ENCODE assay signal across 14 mouse cellular contexts in genomic region chr5:75900231-75900920, GRCm38 (mm10).
DNase-seq lines count a peak whose midpoint lies in the region; ATAC-seq and TF ChIP-seq lines count a peak whose summit lies in the region.
"Had no signal": no experiment of that assay in that cellular context is flagged by ENCODE, and none has a peak within 500 bp of the region (broad histone marks: within the 10 kb centered on the region; RNA-seq: fewer than 3 reads in every experiment).

No protein-coding gene starts in this region.

- no peaks in the 10 kb centered on the region for H3K36me3 ChIP-seq in stomach, embryonic 16.5 days (ENCODE audit: control insufficient read depth, insufficient read depth, low read length)
- H3K36me3 ChIP-seq in stomach, postnatal 0 days (ENCODE audit: control insufficient read depth, insufficient read depth, low read length) = no peaks in the 10 kb centered on the region
- no peaks in the 10 kb centered on the region for H3K36me3 ChIP-seq in kidney, embryonic 16.5 days (ENCODE audit: insufficient read depth, low read length)
- H3K36me3 ChIP-seq: embryonic facial prominence, embryonic 15.5 days; G1E; hindbrain, embryonic 12.5 days; limb, embryonic 13.5 days had no signal

- H3K27ac ChIP-seq in stomach, embryonic 16.5 days (ENCODE audit: low read length) = peak overlapping the region; percentile 1
- H3K27ac ChIP-seq in stomach, postnatal 0 days (replicated peaks) = no peak overlapping the region
- peak overlapping the region; percentile 1; the same call in 1 of the 2 replicates for H3K27ac ChIP-seq in kidney, embryonic 16.5 days (ENCODE audit: low read length)
- H3K27ac ChIP-seq: embryonic facial prominence, embryonic 15.5 days; hindbrain, embryonic 12.5 days; limb, embryonic 13.5 days had no signal

- no peaks in the 10 kb centered on the region for H3K9me3 ChIP-seq in stomach, embryonic 16.5 days (replicated peaks; ENCODE audit: control insufficient read depth, low read length)
- no peaks in the 10 kb centered on the region for H3K9me3 ChIP-seq in stomach, postnatal 0 days (ENCODE audit: control insufficient read depth, low read length)
- H3K9me3 ChIP-seq in kidney, embryonic 16.5 days (ENCODE audit: low read length) = no peaks in the 10 kb centered on the region
- H3K9me3 ChIP-seq: embryonic facial prominence, embryonic 15.5 days; G1E; hindbrain, embryonic 12.5 days; limb, embryonic 13.5 days had no signal

- no peak for TF ChIP-seq EP300 in stomach, postnatal 0 days (optimal IDR thresholded peaks at IDR 0.05)

- WGBS in stomach, embryonic 16.5 days = 35% methylated on average over 16 of the region's 16 CpGs
- 34% methylated on average over 16 of the region's 16 CpGs for WGBS in stomach, postnatal 0 days
- WGBS in kidney, embryonic 16.5 days = 41% methylated on average over 16 of the region's 16 CpGs

- no peaks in the 10 kb centered on the region for H3K27me3 ChIP-seq in stomach, embryonic 16.5 days (ENCODE audit: control insufficient read depth, insufficient read depth, low read length)
- H3K27me3 ChIP-seq in stomach, postnatal 0 days (ENCODE audit: control insufficient read depth, insufficient read depth, low read length) = no peaks in the 10 kb centered on the region
- H3K27me3 ChIP-seq in kidney, embryonic 16.5 days (ENCODE audit: insufficient read depth, low read length) = no peaks in the 10 kb centered on the region
- H3K27me3 ChIP-seq: hindbrain, embryonic 12.5 days; limb, embryonic 13.5 days had no signal

- no peak overlapping the region for H3K4me2 ChIP-seq in stomach, embryonic 16.5 days (ENCODE audit: low read depth, low read length)
- no peak overlapping the region for H3K4me2 ChIP-seq in stomach, postnatal 0 days (replicated peaks; ENCODE audit: low read depth)
- no peak overlapping the region for H3K4me2 ChIP-seq in kidney, embryonic 16.5 days (replicated peaks; ENCODE audit: low read depth, low read length)
- H3K4me2 ChIP-seq: embryonic facial prominence, embryonic 15.5 days; hindbrain, embryonic 12.5 days; limb, embryonic 13.5 days had no signal

- no peak for ATAC-seq in stomach, embryonic 16.5 days (ENCODE audit: insufficient read depth, low FRiP score)
- no peak for ATAC-seq in stomach, postnatal 0 days (ENCODE audit: low FRiP score, low TSS enrichment)
- ATAC-seq in kidney, embryonic 16.5 days (ENCODE audit: low FRiP score, low TSS enrichment) = 0 out of 2 replicates have a peak, but pooled peaks have one; percentile 49

- no peaks in the 10 kb centered on the region for H3K4me1 ChIP-seq in stomach, embryonic 16.5 days (ENCODE audit: control insufficient read depth, insufficient read depth, low read length)
- no peaks in the 10 kb centered on the region for H3K4me1 ChIP-seq in stomach, postnatal 0 days (replicated peaks; ENCODE audit: control insufficient read depth, insufficient read depth)
- H3K4me1 ChIP-seq in kidney, embryonic 16.5 days (ENCODE audit: insufficient read depth, low read length) = peaks cover 12% of the 10 kb centered on the region

- DNase-seq in adrenal gland, adult 8-10 months = peak; percentile 39
- DNase-seq in adrenal gland, adult 18-20 months (ENCODE audit: low spot score in 2 of 2) = no peak
- DNase-seq in stomach, postnatal 0 days (ENCODE audit: low spot score) = no peak
- peak; percentile 36 for DNase-seq in yolk sac, embryonic 10.5 days (ENCODE audit: low spot score)
- DNase-seq in cerebellum, postnatal 4 days (ENCODE audit: low spot score in 2 of 2) = no peak
- DNase-seq in urinary bladder, postnatal 10 days (ENCODE audit: low spot score) = no peak
- DNase-seq: cerebellum, adult 2 months; right cerebral cortex, postnatal 4 days had no signal

- TF ChIP-seq CTCF in stomach, postnatal 0 days (IDR thresholded peaks at IDR 0.05; ENCODE audit: low read depth) = no peak

- H3K9ac ChIP-seq in stomach, embryonic 16.5 days (ENCODE audit: low read length) = no peak overlapping the region
- no peak overlapping the region for H3K9ac ChIP-seq in stomach, postnatal 0 days (ENCODE audit: low read length)
- no peak overlapping the region for H3K9ac ChIP-seq in kidney, embryonic 16.5 days (replicated peaks; ENCODE audit: low read length)
- H3K9ac ChIP-seq: embryonic facial prominence, embryonic 15.5 days; hindbrain, embryonic 12.5 days; limb, embryonic 13.5 days had no signal

- no peak overlapping the region for H3K4me3 ChIP-seq in stomach, embryonic 16.5 days (replicated peaks; ENCODE audit: low read length)
- H3K4me3 ChIP-seq in stomach, postnatal 0 days (ENCODE audit: low read depth, low read length) = no peak overlapping the region
- H3K4me3 ChIP-seq in kidney, embryonic 16.5 days (ENCODE audit: low read length) = no peak overlapping the region
- H3K4me3 ChIP-seq: embryonic facial prominence, embryonic 15.5 days; hindbrain, embryonic 12.5 days; limb, embryonic 13.5 days had no signal

Comparison
In these comparisons a context has a peak if more than half of its experiments do, and no peak if none do; other contexts are left out.
1. DNase-seq: peak in adrenal gland, adult 8-10 months (single experiment) and yolk sac, embryonic 10.5 days (single experiment); none in adrenal gland, adult 18-20 months (0 of 2), stomach, postnatal 0 days (single experiment), cerebellum, postnatal 4 days (0 of 2) and urinary bladder, postnatal 10 days (single experiment).